Mouse (Mus musculus): Measurements from ENCODE around the gene Amacr. TPM values are rescaled to one million over a fixed set of nuclear protein-coding genes. Genes with fewer than 3 reads are reported as not detected.

Amacr gene
- polyA plus RNA-seq, 1 experiment from 2014 or later: 14.3 TPM

GRCm38 (mm10) chr15:11008756-11009155 lies 27.2 kb downstream of the Amacr start:
- no peak for ATAC-seq

DNA sequence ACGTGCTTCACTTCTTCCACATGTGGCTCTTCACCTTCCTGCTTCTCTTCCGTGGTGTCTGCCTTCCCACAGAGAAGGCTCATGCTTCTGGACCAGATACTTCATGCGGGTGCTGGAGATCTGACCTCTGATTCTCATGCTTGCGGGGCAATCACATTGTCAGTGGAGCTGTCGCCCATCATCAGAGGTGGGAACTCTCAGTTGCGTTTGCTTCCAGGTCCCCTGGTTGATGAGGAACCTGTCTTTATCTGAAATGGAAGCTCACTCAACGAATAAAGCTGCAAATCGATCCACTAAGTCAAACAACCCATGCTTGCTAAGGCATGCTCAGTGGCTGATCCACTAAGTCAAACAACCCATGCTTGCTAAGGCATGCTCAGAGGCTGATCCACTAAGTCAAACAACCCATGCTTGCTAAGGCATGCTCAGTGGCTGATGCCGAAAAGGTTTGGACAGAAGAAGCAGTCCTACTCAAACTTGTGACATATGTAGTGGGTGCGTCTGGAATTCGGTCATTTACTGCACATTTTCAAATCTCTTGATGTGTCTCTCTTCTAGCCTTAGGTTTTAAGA lies 29.5 kb downstream of the Amacr start:
- Histone ChIP-seq H3K27ac (ENCODE audit: low read depth, low read length) (no peak overlapping the region), H3K9ac (ENCODE audit: low read depth, low read length) (no peak overlapping the region), H3K4me2 (ENCODE audit: low read length) (no peak overlapping the region), H3K27me3 (replicated peaks; ENCODE audit: control insufficient read depth, insufficient read depth, low read length) (no peaks in the 10 kb centered on the region), H3K36me3 (ENCODE audit: control insufficient read depth, insufficient read depth, low read length) (no peaks in the 10 kb centered on the region), H3K9me3 (ENCODE audit: control insufficient read depth, low read length) (no peaks in the 10 kb centered on the region), H3K4me3 (ENCODE audit: low read length) (no peak overlapping the region), H3K4me1 (ENCODE audit: control insufficient read depth, insufficient read depth, low read depth, low read length) (no peaks in the 10 kb centered on the region)
- no peak for ATAC-seq
- WGBS: 91% methylated on average over 11 of the region's 11 CpGs

More at GRCm38 (mm10) chr15:11008756-11009155, 27.2 kb downstream of the Amacr start:
- Histone ChIP-seq H3K9me3 (ENCODE audit: control insufficient read depth, low read length) (no peaks in the 10 kb centered on the region), H3K9ac (ENCODE audit: low read depth, low read length) (no peak overlapping the region), H3K4me2 (ENCODE audit: low read length) (no peak overlapping the region), H3K4me1 (ENCODE audit: control insufficient read depth, insufficient read depth, low read depth, low read length) (no peaks in the 10 kb centered on the region), H3K36me3 (ENCODE audit: control insufficient read depth, insufficient read depth, low read length) (no peaks in the 10 kb centered on the region), H3K27me3 (replicated peaks; ENCODE audit: control insufficient read depth, insufficient read depth, low read length) (no peaks in the 10 kb centered on the region), H3K27ac (ENCODE audit: low read depth, low read length) (no peak overlapping the region), H3K4me3 (ENCODE audit: low read length) (no peak overlapping the region)
- 31% methylated on average over 5 of the region's 5 CpGs for WGBS

DNA sequence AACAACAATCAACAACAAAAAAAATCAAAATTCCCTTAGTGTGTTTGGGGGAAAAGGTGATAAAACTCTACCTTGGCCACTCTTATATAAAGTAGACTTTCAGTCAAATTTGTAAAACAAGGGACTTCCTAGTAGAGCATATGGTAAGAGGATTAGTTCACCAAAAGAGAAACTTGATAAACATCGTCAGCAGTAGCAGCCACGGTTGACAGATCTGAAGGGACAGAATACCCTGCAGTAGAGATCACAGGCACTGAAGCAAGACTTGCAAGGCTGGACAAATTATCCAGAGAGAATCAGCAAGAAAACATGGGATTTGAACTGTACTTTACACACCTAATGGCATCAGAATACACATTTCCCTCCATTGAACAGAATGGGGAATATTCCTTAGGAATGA lies 33.4 kb downstream of the Amacr start:
- H3K36me3 ChIP-seq (ENCODE audit: control insufficient read depth, insufficient read depth, low read length): no peaks in the 10 kb centered on the region
- H3K4me3 ChIP-seq (ENCODE audit: low read length): no peak overlapping the region
- no peaks in the 10 kb centered on the region for H3K9me3 ChIP-seq (ENCODE audit: control insufficient read depth, low read length)
- 47% methylated on average over 2 of the region's 2 CpGs for WGBS
- ATAC-seq: no peak
- no peak overlapping the region for H3K9ac ChIP-seq (ENCODE audit: low read depth, low read length)
- no peaks in the 10 kb centered on the region for H3K27me3 ChIP-seq (replicated peaks; ENCODE audit: control insufficient read depth, insufficient read depth, low read length)
- H3K27ac ChIP-seq (ENCODE audit: low read depth, low read length): no peak overlapping the region
- no peak overlapping the region for H3K4me2 ChIP-seq (ENCODE audit: low read length)
- no peaks in the 10 kb centered on the region for H3K4me1 ChIP-seq (ENCODE audit: control insufficient read depth, insufficient read depth, low read depth, low read length)

DNA sequence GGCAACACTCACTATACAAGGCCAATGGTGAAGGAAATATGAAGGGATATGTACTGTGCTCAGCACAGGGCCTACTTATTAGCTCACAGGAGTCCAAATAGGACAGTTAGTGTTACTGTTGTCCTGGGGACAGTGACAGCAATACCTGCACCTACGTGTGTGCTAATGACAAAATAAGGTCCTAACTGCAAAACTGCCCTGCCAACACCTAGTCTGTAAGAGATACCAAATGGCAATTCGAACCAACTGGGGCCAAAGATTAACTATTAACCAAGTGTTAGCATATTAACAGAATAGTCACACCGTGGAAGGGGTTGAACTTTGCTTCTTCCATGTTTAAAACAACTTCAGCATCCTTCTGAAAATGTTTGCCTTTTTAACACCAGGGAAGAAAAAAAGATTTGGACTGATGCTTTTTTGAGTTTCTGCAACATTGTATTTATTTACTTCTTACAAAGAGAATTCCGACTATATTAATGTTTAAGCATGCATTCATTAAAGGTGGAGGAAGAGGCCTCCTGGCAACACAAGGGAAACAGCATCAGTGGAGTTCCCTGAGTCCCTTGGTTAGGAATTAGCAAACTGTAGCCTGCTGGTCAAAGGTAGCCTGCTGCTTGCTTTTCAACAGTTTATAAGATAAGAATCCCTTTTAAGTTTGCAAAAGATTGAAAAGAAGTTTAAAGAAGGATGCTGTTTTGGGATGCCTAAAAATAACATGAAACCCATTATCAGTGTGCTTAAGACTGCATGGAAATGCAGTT lies 45.4 kb downstream of the Amacr start:
- no peaks in the 10 kb centered on the region for H3K36me3 ChIP-seq (ENCODE audit: control insufficient read depth, insufficient read depth, low read length)
- no peaks in the 10 kb centered on the region for H3K9me3 ChIP-seq (ENCODE audit: control insufficient read depth, low read length)
- no peak for ATAC-seq
- H3K27ac ChIP-seq (ENCODE audit: low read depth, low read length): no peak overlapping the region
- H3K4me2 ChIP-seq (ENCODE audit: low read length): no peak overlapping the region
- H3K27me3 ChIP-seq (replicated peaks; ENCODE audit: control insufficient read depth, insufficient read depth, low read length): no peaks in the 10 kb centered on the region
- 72% methylated on average over 4 of the region's 4 CpGs for whole genome bisulfite sequencing
- H3K9ac ChIP-seq (ENCODE audit: low read depth, low read length): no peak overlapping the region
- H3K4me1 ChIP-seq (ENCODE audit: control insufficient read depth, insufficient read depth, low read depth, low read length): no peaks in the 10 kb centered on the region
- no peak overlapping the region for H3K4me3 ChIP-seq (ENCODE audit: low read length)

- ATAC-seq: no peak
- Histone ChIP-seq H3K36me3 (ENCODE audit: control insufficient read depth, insufficient read depth, low read length) (no peaks in the 10 kb centered on the region), H3K4me3 (ENCODE audit: low read length) (no peak overlapping the region), H3K4me2 (ENCODE audit: low read length) (no peak overlapping the region), H3K9ac (ENCODE audit: low read depth, low read length) (no peak overlapping the region), H3K9me3 (ENCODE audit: control insufficient read depth, low read length) (no peaks in the 10 kb centered on the region), H3K4me1 (ENCODE audit: control insufficient read depth, insufficient read depth, low read depth, low read length) (no peaks in the 10 kb centered on the region), H3K27me3 (replicated peaks; ENCODE audit: control insufficient read depth, insufficient read depth, low read length) (peaks cover 9% of the 10 kb centered on the region), H3K27ac (ENCODE audit: low read depth, low read length) (no peak overlapping the region)
- 71% methylated on average over 3 of the region's 3 CpGs for WGBS
Observed at GRCm38 (mm10) chr15:11030188-11030587, 48.6 kb downstream of the Amacr start.

- peak overlapping the region; percentile 63 for H3K9ac ChIP-seq (ENCODE audit: low read depth, low read length)
- WGBS: 3% methylated on average over 34 of the region's 34 CpGs
- no peaks in the 10 kb centered on the region for H3K36me3 ChIP-seq (ENCODE audit: control insufficient read depth, insufficient read depth, low read length)
- peak; percentile 44 for ATAC-seq
- no peak overlapping the region for H3K27ac ChIP-seq (ENCODE audit: low read depth, low read length)
- H3K4me3 ChIP-seq (ENCODE audit: low read length): peak overlapping the region; percentile 49
- H3K4me2 ChIP-seq (ENCODE audit: low read length): peak overlapping the region; percentile 83
- no peaks in the 10 kb centered on the region for H3K9me3 ChIP-seq (ENCODE audit: control insufficient read depth, low read length)
- H3K27me3 ChIP-seq (replicated peaks; ENCODE audit: control insufficient read depth, insufficient read depth, low read length): peaks cover 33% of the 10 kb centered on the region
- H3K4me1 ChIP-seq (ENCODE audit: control insufficient read depth, insufficient read depth, low read depth, low read length): peaks cover 24% of the 10 kb centered on the region
Observed at GRCm38 (mm10) chr15:11035947-11036474, 54.5 kb downstream of the Amacr start.

- H3K4me3 ChIP-seq (ENCODE audit: low read length): peak overlapping the region; percentile 49
- H3K9me3 ChIP-seq (ENCODE audit: control insufficient read depth, low read length): no peaks in the 10 kb centered on the region
- peak overlapping the region; percentile 83 for H3K4me2 ChIP-seq (ENCODE audit: low read length)
- 2% methylated on average over 49 of the region's 49 CpGs for WGBS
- H3K9ac ChIP-seq (ENCODE audit: low read depth, low read length): peak overlapping the region; percentile 63
- H3K27ac ChIP-seq (ENCODE audit: low read depth, low read length): no peak overlapping the region
- peak; percentile 41; the same call in 1 of the 2 replicates for ATAC-seq
- peaks cover 24% of the 10 kb centered on the region for H3K4me1 ChIP-seq (ENCODE audit: control insufficient read depth, insufficient read depth, low read depth, low read length)
- no peaks in the 10 kb centered on the region for H3K36me3 ChIP-seq (ENCODE audit: control insufficient read depth, insufficient read depth, low read length)
- peaks cover 33% of the 10 kb centered on the region for H3K27me3 ChIP-seq (replicated peaks; ENCODE audit: control insufficient read depth, insufficient read depth, low read length)
Observed at GRCm38 (mm10) chr15:11036535-11037375, 55.2 kb downstream of the Amacr start.

DNA sequence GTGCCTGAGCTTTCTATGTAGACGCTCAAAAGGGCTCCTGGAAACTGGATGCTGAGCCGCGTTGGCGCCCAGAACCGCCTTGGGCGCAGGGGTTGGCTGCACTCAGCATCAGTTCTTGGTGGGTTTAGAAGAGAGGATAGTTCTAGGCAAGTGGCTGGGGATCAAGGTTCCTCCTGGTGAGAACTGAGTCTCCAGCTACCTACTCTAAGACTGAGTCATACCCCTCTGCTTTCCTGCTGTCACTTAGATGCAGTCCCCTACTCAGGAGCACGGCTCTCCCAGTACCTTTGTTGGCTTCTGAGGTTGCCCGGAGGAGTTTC lies 55.8 kb downstream of the Amacr start:
- WGBS: under 1% methylated on average over 8 of the region's 8 CpGs
- H3K36me3 ChIP-seq (ENCODE audit: control insufficient read depth, insufficient read depth, low read length): no peaks in the 10 kb centered on the region
- peaks cover 24% of the 10 kb centered on the region for H3K4me1 ChIP-seq (ENCODE audit: control insufficient read depth, insufficient read depth, low read depth, low read length)
- peak overlapping the region; percentile 49 for H3K4me3 ChIP-seq (ENCODE audit: low read length)
- no peaks in the 10 kb centered on the region for H3K9me3 ChIP-seq (ENCODE audit: control insufficient read depth, low read length)
- H3K27me3 ChIP-seq (replicated peaks; ENCODE audit: control insufficient read depth, insufficient read depth, low read length): peaks cover 33% of the 10 kb centered on the region
- no peak overlapping the region for H3K27ac ChIP-seq (ENCODE audit: low read depth, low read length)
- 0 out of 2 replicates have a peak, but pooled peaks have one; percentile 24 for ATAC-seq
- peak overlapping the region; percentile 63 for H3K9ac ChIP-seq (ENCODE audit: low read depth, low read length)
- peak overlapping the region; percentile 83 for H3K4me2 ChIP-seq (ENCODE audit: low read length)

- no peaks in the 10 kb centered on the region for H3K9me3 ChIP-seq (ENCODE audit: control insufficient read depth, low read length)
- no peak for ATAC-seq
- H3K4me3 ChIP-seq (ENCODE audit: low read length): peak within 1 kb of the TSS; percentile 49
- H3K9ac ChIP-seq (ENCODE audit: low read depth, low read length): peak within 1 kb of the TSS; percentile 63
- no peaks in the 10 kb centered on the region for H3K36me3 ChIP-seq (ENCODE audit: control insufficient read depth, insufficient read depth, low read length)
- peaks cover 33% of the 10 kb centered on the region for H3K27me3 ChIP-seq (replicated peaks; ENCODE audit: control insufficient read depth, insufficient read depth, low read length)
- WGBS: 3% methylated on average over 16 of the region's 16 CpGs
- no peak within 1 kb of the TSS for H3K27ac ChIP-seq (ENCODE audit: low read depth, low read length)
- peak within 1 kb of the TSS; percentile 83 for H3K4me2 ChIP-seq (ENCODE audit: low read length)
- H3K4me1 ChIP-seq (ENCODE audit: control insufficient read depth, insufficient read depth, low read depth, low read length): peaks cover 24% of the 10 kb centered on the region
Observed at GRCm38 (mm10) chr15:11037711-11038110, 56.2 kb downstream of the Amacr start, which contains the start of gene Rxfp3. Rxfp3 (minus strand) TSS chr15:11037991.
